Mouse (Mus musculus) adrenal gland, adult (tissue): ENCODE measurements at regions not wholly inside any gene's neighbourhood (a gene's known extent, or its start where the extent isn't known, plus 50 kb on each side); places are given as distances from the start of the nearest gene placed in this dataset.

Source experiments
- DNase-seq, 2 experiments: peaks; one replicate each; pipeline ENCODE4 v3.0.0; 2022 to 2023; ENCODE audit warnings: low spot score in 1 of 2; ENCODE audit not compliant: inconsistent age in 2 of 2

- DNase-seq, result no peak
Observed at GRCm38 (mm10) chr4:152663069-152663468, 185.4 kb upstream of the Kcnab2 start.

DNA sequence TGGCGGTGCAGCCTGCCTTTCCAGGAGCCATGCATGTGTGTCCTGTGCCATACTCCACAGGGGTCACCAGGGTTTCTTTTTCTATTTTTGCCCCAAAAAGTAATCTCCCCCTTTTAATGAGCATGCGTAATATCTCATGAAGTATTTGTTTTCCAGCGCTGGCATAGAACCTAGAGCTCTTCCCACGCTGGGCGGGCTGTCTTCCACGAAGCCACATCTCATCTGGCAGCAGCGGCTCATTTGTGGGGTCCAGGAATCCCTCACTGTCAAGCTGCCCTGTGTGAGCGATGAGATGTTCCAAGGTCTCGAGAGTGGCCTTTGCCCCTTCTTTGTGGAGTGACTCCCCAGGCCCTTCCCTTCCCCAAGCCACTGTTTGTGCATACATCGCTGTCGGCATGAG lies 184.8 kb upstream of the Kcnab2 start:
- no peak for DNase-seq

DNA sequence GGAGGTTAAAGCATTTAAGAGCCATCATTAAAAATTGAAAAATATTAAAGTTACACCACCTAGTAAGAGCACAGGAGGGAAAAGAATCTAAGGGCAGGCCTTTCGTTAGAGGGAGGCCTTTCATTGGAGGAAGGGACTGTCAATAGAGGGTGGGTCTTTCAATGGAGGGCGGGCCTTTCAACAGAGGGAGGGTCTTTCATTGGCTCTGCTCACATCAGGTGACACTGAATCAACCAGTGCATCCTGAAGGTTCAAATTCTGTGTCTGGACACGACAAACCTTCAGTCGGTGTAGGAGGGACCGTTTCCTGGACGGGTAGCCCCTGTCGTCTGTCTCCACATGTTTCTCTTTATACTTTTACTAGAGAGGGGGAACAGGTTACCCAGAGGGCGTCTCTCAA lies 172.5 kb upstream of the Kcnab2 start:
- no peak for DNase-seq

DNA sequence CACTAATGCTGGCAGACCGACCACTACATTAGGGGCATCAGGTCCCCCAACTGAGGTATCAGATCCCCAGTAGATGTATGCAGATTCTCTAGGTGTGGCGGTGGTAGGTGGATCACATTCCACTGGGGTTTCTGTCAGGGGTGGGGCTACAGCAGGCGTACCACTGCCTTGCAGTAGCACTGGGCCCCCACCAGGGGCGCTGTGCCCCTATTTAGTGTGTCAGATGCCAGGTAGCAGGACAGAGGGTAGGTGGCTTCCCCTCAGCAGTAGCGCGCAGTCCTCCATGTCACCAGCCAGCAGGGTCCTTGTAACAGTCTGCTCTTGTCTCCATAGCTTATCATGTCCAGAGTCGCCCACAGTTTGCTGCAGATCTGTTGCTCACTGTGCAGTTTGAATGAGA lies 169.9 kb upstream of the Kcnab2 start:
- DNase-seq, result peak; percentile 14 to 49

- DNase-seq, result no peak
Observed at GRCm38 (mm10) chr4:152647084-152647483, 169.4 kb upstream of the Kcnab2 start.

DNA sequence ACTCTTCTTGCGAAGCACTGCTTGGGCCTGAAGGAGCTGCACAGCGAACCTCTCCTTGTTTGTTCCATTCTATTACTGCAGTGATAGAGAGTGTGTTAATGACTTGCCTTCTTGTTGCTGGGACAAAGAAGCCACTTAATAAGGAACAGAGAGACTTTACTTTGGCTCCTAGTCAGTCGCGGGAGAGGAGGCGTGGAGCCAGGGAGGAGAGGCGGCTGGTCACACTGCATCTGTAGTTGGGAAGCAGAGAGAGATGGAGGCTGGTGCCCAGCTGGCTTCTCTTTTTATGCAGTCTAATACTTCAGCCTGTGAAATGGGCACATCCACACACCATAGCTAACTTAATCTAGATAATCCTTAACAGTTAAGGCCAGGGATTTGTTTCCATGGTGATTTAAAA lies 159.4 kb upstream of the Kcnab2 start:
- DNase-seq, result no peak

DNA sequence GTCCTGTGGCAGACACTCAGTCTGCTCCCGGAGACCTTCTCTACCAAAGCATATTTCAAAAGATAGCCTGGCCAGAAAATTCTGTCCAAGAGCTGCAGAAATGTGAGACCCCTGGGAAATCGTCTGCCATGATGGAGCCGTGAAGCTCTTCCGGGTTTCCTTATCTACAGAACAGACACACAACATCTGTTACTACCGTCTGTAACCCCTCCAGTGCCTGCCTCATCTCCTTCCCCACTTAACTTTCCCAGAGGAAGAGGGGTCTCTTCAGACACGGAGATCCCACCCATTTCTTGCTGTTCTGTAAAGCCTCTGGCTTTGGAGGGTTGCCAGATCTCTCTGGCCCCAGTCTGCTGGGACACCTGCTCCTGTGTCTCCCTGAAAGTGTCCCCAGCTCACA lies 156.2 kb upstream of the Kcnab2 start:
- no peak for DNase-seq

- DNase-seq, result no peak
Observed at GRCm38 (mm10) chr4:152628111-152628510, 150.4 kb upstream of the Kcnab2 start.

- peak; percentile 44 to 78 for DNase-seq
Observed at GRCm38 (mm10) chr4:152625032-152626003, 147.6 kb upstream of the Kcnab2 start.

- no peak for DNase-seq
Observed at GRCm38 (mm10) chr4:152622022-152622777, 144.5 kb upstream of the Kcnab2 start.

GRCm38 (mm10) chr4:152617636-152618035 lies 140.0 kb upstream of the Kcnab2 start:
- no peak for DNase-seq

DNA sequence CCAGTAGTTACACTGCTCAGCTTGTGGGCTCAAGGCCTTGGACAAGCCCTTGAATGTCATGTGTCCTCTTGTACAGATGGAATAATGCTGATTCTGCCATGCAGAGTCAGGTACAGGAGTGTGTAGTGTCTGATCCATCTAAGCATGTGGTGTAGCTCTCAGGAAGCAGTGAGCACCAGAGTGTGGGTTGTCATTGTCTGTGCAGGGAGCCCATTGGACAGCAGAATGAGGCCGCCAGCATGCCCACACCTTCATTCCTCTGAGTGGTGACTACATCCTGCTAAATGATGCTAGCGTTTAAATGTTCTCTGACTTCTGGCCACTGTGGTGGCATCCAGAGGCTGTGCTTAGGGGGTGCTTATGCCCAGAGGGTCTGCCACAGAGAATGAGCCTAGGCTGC lies 137.5 kb upstream of the Kcnab2 start:
- no peak for DNase-seq

- no peak for DNase-seq
Observed at GRCm38 (mm10) chr4:152614356-152615100, 136.9 kb upstream of the Kcnab2 start.
